Mouse (Mus musculus): ENCODE measurements around the gene Pqlc2. TPM values are rescaled to one million over a fixed set of nuclear protein-coding genes. Genes with fewer than 3 reads are reported as not detected.
A peak's percentile ranks its signal among the peaks of the same experiment; 100 is the strongest.

The Pqlc2 gene
- polyA plus RNA-seq, 1 experiment: 61.1 TPM

GRCm38 (mm10) chr4:139265783-139266499 is 44.6 kb downstream of the Pqlc2 start:
- DNase-seq (ENCODE audit: low read depth): no peak

- DNase-seq (ENCODE audit: low read depth): no peak
Observed at GRCm38 (mm10) chr4:139262981-139263380, 47.5 kb downstream of the Pqlc2 start.

- no peak for DNase-seq (ENCODE audit: low read depth)
Observed at GRCm38 (mm10) chr4:139259302-139259871, 51.1 kb downstream of the Pqlc2 start.

GRCm38 (mm10) chr4:139258621-139259301 is 51.7 kb downstream of the Pqlc2 start:
- DNase-seq (ENCODE audit: low read depth): no peak

GRCm38 (mm10) chr4:139256708-139257107 is 53.8 kb downstream of the Pqlc2 start:
- no peak for DNase-seq (ENCODE audit: low read depth)

- no peak for DNase-seq (ENCODE audit: low read depth)
Observed at GRCm38 (mm10) chr4:139256146-139256545, 54.4 kb downstream of the Pqlc2 start.

- DNase-seq (ENCODE audit: low read depth): peak; percentile 76
Observed at GRCm38 (mm10) chr4:139253206-139253605, 57.3 kb downstream of the Pqlc2 start.

GRCm38 (mm10) chr4:139252051-139252760 is 58.3 kb downstream of the Pqlc2 start:
- DNase-seq (ENCODE audit: low read depth): no peak

GRCm38 (mm10) chr4:139250886-139251285 is 59.6 kb downstream of the Pqlc2 start:
- DNase-seq (ENCODE audit: low read depth): no peak

GRCm38 (mm10) chr4:139250043-139250442 is 60.5 kb downstream of the Pqlc2 start:
- DNase-seq (ENCODE audit: low read depth): no peak

- DNase-seq (ENCODE audit: low read depth): no peak
Observed at GRCm38 (mm10) chr4:139248736-139249135, 61.8 kb downstream of the Pqlc2 start.

- no peak for DNase-seq (ENCODE audit: low read depth)
Observed at GRCm38 (mm10) chr4:139247966-139248365, 62.5 kb downstream of the Pqlc2 start.

- no peak for DNase-seq (ENCODE audit: low read depth)
Observed at GRCm38 (mm10) chr4:139246130-139246877, 64.2 kb downstream of the Pqlc2 start.

GRCm38 (mm10) chr4:139245534-139245933 is 65.0 kb downstream of the Pqlc2 start:
- no peak for DNase-seq (ENCODE audit: low read depth)

- no peak for DNase-seq (ENCODE audit: low read depth)
Observed at GRCm38 (mm10) chr4:139244766-139245165, 65.7 kb downstream of the Pqlc2 start.

- no peak for DNase-seq (ENCODE audit: low read depth)
Observed at GRCm38 (mm10) chr4:139244176-139244575, 66.3 kb downstream of the Pqlc2 start.

Other genes starting within 250 kb of the Pqlc2 start
- gene Htr6, start 235.1 kb downstream of the Pqlc2 start, polyA plus RNA-seq (2012; rRNA removed): 0.09 and 0.18 TPM in 2 replicates
- gene Nbl1, start 217.7 kb downstream of the Pqlc2 start, polyA plus RNA-seq (2012; rRNA removed): 110 and 121 TPM in 2 replicates
- 47.5 and 68.2 TPM in 2 replicates for gene Minos1, start 179.6 kb downstream of the Pqlc2 start, polyA plus RNA-seq (2012; rRNA removed)
- 116 and 142 TPM in 2 replicates for gene Capzb, start 117.8 kb downstream of the Pqlc2 start, polyA plus RNA-seq (2012; rRNA removed)
- 91.7 and 164 TPM in 2 replicates for gene Akr7a5, start within 50 bp of the Pqlc2 start, polyA plus RNA-seq (2012; rRNA removed)
- 19.6 and 19.9 TPM in 2 replicates for gene Mrto4, start 41.9 kb upstream of the Pqlc2 start, polyA plus RNA-seq (2012; rRNA removed)
- 35.2 and 42.2 TPM in 2 replicates for gene Emc1, start 41.9 kb upstream of the Pqlc2 start, polyA plus RNA-seq (2012; rRNA removed)
- gene Ubr4, start 41.9 kb upstream of the Pqlc2 start, polyA plus RNA-seq (2012; rRNA removed): 156 and 159 TPM in 2 replicates
- gene Iffo2, start 219.8 kb upstream of the Pqlc2 start, polyA plus RNA-seq (2012; rRNA removed): 7.0 and 7.3 TPM in 2 replicates